Mouse (Mus musculus) C2C12 (cell line): ENCODE measurements around the gene Slc19a1. TPM values are rescaled to one million over a fixed set of nuclear protein-coding genes. Genes with fewer than 3 reads are reported as not detected.
A peak's percentile ranks its signal among the peaks of the same experiment; 100 is the strongest.

Experiments
- H3K27me3 ChIP-seq: one replicate; pipeline ENCODE4 v1.6.1; 2011; ENCODE audit not compliant: control insufficient read depth, insufficient read depth, insufficient read length
- H3K36me3 ChIP-seq: one replicate; pipeline ENCODE4 v1.6.1; 2011; ENCODE audit not compliant: control insufficient read depth, insufficient read depth
- H3K4me3 ChIP-seq: one replicate; pipeline ENCODE4 v1.5.1; 2011; ENCODE audit warnings: mild to moderate bottlenecking, control low read depth; ENCODE audit not compliant: poor library complexity, insufficient read depth, severe bottlenecking
- H3K79me2 ChIP-seq: one replicate; pipeline ENCODE4 v1.6.1; 2011; ENCODE audit not compliant: control insufficient read depth, insufficient read depth
- H3K79me3 ChIP-seq: one replicate; pipeline ENCODE4 v1.6.1; 2011; ENCODE audit warnings: low read depth, control low read depth
- H3ac ChIP-seq: one replicate; pipeline ENCODE3; 2011; ENCODE audit warnings: low read depth; ENCODE audit not compliant: control insufficient read depth, insufficient read length
- CEBPB ChIP-seq: IDR thresholded peaks from one replicate; pipeline ENCODE4 v1.6.1; 2011; ENCODE audit warnings: low read depth, mild to moderate bottlenecking, control low read depth, moderate library complexity
- CTCF ChIP-seq: IDR thresholded peaks from one replicate; pipeline ENCODE4 v1.5.1; 2011; ENCODE audit not compliant: control insufficient read depth, insufficient read depth, insufficient read length
- FOSL1 ChIP-seq: IDR thresholded peaks from one replicate; pipeline ENCODE4 v1.8.0; 2011; ENCODE audit warnings: mild to moderate bottlenecking, low read length; ENCODE audit not compliant: poor library complexity, insufficient read depth, severe bottlenecking
- MAX ChIP-seq: IDR thresholded peaks from one replicate; pipeline ENCODE4 v1.6.1; 2011; ENCODE audit warnings: mild to moderate bottlenecking, control low read depth
- MYOD1 ChIP-seq: IDR thresholded peaks from one replicate; pipeline ENCODE4 v1.6.1; 2011; ENCODE audit warnings: low read depth; ENCODE audit not compliant: control insufficient read depth, insufficient read length
- MYOG ChIP-seq: IDR thresholded peaks from one replicate; pipeline ENCODE4 v1.6.1; 2011; ENCODE audit not compliant: control insufficient read depth, insufficient read length; ENCODE audit errors: extremely low read depth
- USF1 ChIP-seq: IDR thresholded peaks from one replicate; pipeline ENCODE4 v1.6.1; 2011; ENCODE audit warnings: low read depth, mild to moderate bottlenecking, control low read depth, moderate library complexity
- polyA plus RNA-seq: library from polyadenylated mRNA; unstranded; fragments of >200 nt; fragmentation: generic; extraction: Trizol; gene quantifications from one replicate; pipeline ENCODE4 v1.2.1, GENCODE M21; 2012; ENCODE audit warnings: missing spikeins

Slc19a1 gene
- polyA plus RNA-seq, 1 experiment: 45.1 TPM

GRCm38 (mm10) chr10:77082453-77082852 lies 50.4 kb downstream of the Slc19a1 start:
- peaks cover 82% of the 10 kb centered on the region for H3K36me3 ChIP-seq
- H3K27me3 ChIP-seq: no peaks in the 10 kb centered on the region
- H3K4me3 ChIP-seq: no peak overlapping the region
- peaks cover 5% of the 10 kb centered on the region for H3K79me3 ChIP-seq
- H3ac ChIP-seq: no peak overlapping the region
- peaks cover 16% of the 10 kb centered on the region for H3K79me2 ChIP-seq
- peak; percentile 19 for TF ChIP-seq MYOD1
- no peak for TF ChIP-seq CEBPB
- TF ChIP-seq CTCF: peak; percentile 89
- no peak for TF ChIP-seq MYOG
- TF ChIP-seq FOSL1: no peak
- TF ChIP-seq USF1: peak; percentile 10
- peak; percentile 88 for TF ChIP-seq MAX

- no peaks in the 10 kb centered on the region for H3K27me3 ChIP-seq
- H3ac ChIP-seq: no peak overlapping the region
- no peak overlapping the region for H3K4me3 ChIP-seq
- H3K79me2 ChIP-seq: peaks cover 19% of the 10 kb centered on the region
- H3K79me3 ChIP-seq: peaks cover 5% of the 10 kb centered on the region
- TF ChIP-seq CTCF: no peak
- TF ChIP-seq MYOD1: no peak
- no peak for TF ChIP-seq FOSL1
- TF ChIP-seq CEBPB: no peak
- no peak for TF ChIP-seq MYOG
- no peak for TF ChIP-seq USF1
- no peak for TF ChIP-seq MAX
- peaks cover 83% of the 10 kb centered on the region for H3K36me3 ChIP-seq
Measured at GRCm38 (mm10) chr10:77082921-77083320, 50.9 kb downstream of the Slc19a1 start.

- peaks cover 74% of the 10 kb centered on the region for H3K36me3 ChIP-seq
- no peaks in the 10 kb centered on the region for H3K27me3 ChIP-seq
- peaks cover 35% of the 10 kb centered on the region for H3K79me2 ChIP-seq
- H3K4me3 ChIP-seq: no peak overlapping the region
- peaks cover 10% of the 10 kb centered on the region for H3K79me3 ChIP-seq
- H3ac ChIP-seq: no peak overlapping the region
- TF ChIP-seq FOSL1 (no peak), MYOD1 (peak; percentile 47)
Measured at GRCm38 (mm10) chr10:77084568-77084967, 52.5 kb downstream of the Slc19a1 start.

GRCm38 (mm10) chr10:77089336-77089735 lies 57.3 kb downstream of the Slc19a1 start:
- no peak for TF ChIP-seq CEBPB
- no peak for TF ChIP-seq MAX
- TF ChIP-seq MYOG: no peak
- no peak for TF ChIP-seq USF1
- TF ChIP-seq MYOD1: no peak
- no peak for TF ChIP-seq CTCF
- no peak for TF ChIP-seq FOSL1
- Histone ChIP-seq H3K27me3 (no peaks in the 10 kb centered on the region), H3K36me3 (peaks cover 77% of the 10 kb centered on the region)

GRCm38 (mm10) chr10:77090063-77090462 lies 58.0 kb downstream of the Slc19a1 start:
- H3ac ChIP-seq: no peak overlapping the region
- no peak overlapping the region for H3K4me3 ChIP-seq
- H3K79me3 ChIP-seq: peaks cover 45% of the 10 kb centered on the region
- H3K79me2 ChIP-seq: peaks cover 74% of the 10 kb centered on the region
- H3K36me3 ChIP-seq: peaks cover 79% of the 10 kb centered on the region
- no peaks in the 10 kb centered on the region for H3K27me3 ChIP-seq
- TF ChIP-seq MYOG: no peak
- no peak for TF ChIP-seq FOSL1
- TF ChIP-seq MYOD1: no peak
- TF ChIP-seq CTCF: no peak
- TF ChIP-seq USF1: no peak

More at GRCm38 (mm10) chr10:77089336-77089735, 57.3 kb downstream of the Slc19a1 start:
- Histone ChIP-seq H3ac (peak overlapping the region; percentile 75), H3K79me2 (peaks cover 67% of the 10 kb centered on the region), H3K4me3 (no peak overlapping the region), H3K79me3 (peaks cover 38% of the 10 kb centered on the region)

GRCm38 (mm10) chr10:77091538-77092097 lies 59.6 kb downstream of the Slc19a1 start:
- H3K36me3 ChIP-seq: peaks cover 79% of the 10 kb centered on the region
- H3ac ChIP-seq: no peak overlapping the region
- peaks cover 59% of the 10 kb centered on the region for H3K79me3 ChIP-seq
- H3K4me3 ChIP-seq: no peak overlapping the region
- no peaks in the 10 kb centered on the region for H3K27me3 ChIP-seq
- H3K79me2 ChIP-seq: peaks cover 90% of the 10 kb centered on the region
- TF ChIP-seq MYOD1 (no peak), MAX (no peak), MYOG (no peak), FOSL1 (no peak), CTCF (no peak), CEBPB (no peak), USF1 (no peak)
